Mouse (Mus musculus): Measurements from ENCODE around the gene Zfp609. TPM values are rescaled to one million over a fixed set of nuclear protein-coding genes. Genes with fewer than 3 reads are reported as not detected.
"Not testable (repeated sequence)": the region's sequence is repeated elsewhere in the genome, so short reads cannot be mapped to it uniquely, and the experiment has no call there.

The Zfp609 gene
- polyA plus RNA-seq, 1 experiment from 2014 or later, result 9.2 TPM

DNA sequence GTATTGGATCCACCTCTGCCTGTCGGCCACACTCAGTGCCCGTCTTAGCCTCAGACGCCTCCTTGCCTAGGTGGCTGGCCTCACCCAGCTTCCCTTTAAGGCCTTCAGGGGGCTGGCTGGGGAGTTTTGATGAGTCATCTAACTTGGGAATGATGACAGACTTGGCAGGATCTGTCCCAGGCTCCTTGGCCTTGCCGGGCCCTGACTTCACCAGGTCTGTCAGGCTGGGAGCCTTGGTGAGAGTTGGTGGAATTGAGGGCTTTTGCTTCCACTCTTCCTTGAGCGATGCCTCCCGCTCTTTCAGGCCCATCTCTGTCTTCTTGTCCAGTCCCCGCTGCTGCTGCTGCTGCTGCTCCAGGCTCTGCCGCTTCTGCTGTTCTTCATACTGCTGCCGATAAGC is 125.1 kb downstream of the Zfp609 start:
- no peak overlapping the region for H3K9ac ChIP-seq (ENCODE audit: low read length)
- WGBS, result 95% methylated on average over 9 of the region's 9 CpGs
- H3K27me3 ChIP-seq (ENCODE audit: control insufficient read depth, insufficient read depth, low read length), result no peaks in the 10 kb centered on the region
- DNase-seq (ENCODE audit: low spot score) (no peak), ATAC-seq (ENCODE audit: insufficient read depth, low FRiP score, low TSS enrichment) (no peak)
- H3K27ac ChIP-seq (ENCODE audit: low read depth, low read length), result no peak overlapping the region
- no peak overlapping the region for H3K4me2 ChIP-seq (ENCODE audit: low read depth)
- H3K9me3 ChIP-seq (ENCODE audit: control insufficient read depth, low read length), result no peaks in the 10 kb centered on the region
- no peaks in the 10 kb centered on the region for H3K4me1 ChIP-seq (ENCODE audit: control insufficient read depth, insufficient read depth, low read length)
- peaks cover 18% of the 10 kb centered on the region for H3K36me3 ChIP-seq (ENCODE audit: control insufficient read depth, insufficient read depth, low read length)
- no peak overlapping the region for H3K4me3 ChIP-seq (ENCODE audit: low read depth, low read length)

GRCm38 (mm10) chr9:65700504-65700903 is 126.9 kb downstream of the Zfp609 start:
- Histone ChIP-seq H3K4me3 (ENCODE audit: low read depth, low read length) (no peak overlapping the region), H3K4me2 (ENCODE audit: low read depth) (no peak overlapping the region), H3K9ac (ENCODE audit: low read length) (no peak overlapping the region), H3K4me1 (ENCODE audit: control insufficient read depth, insufficient read depth, low read length) (no peaks in the 10 kb centered on the region), H3K27ac (ENCODE audit: low read depth, low read length) (no peak overlapping the region), H3K27me3 (ENCODE audit: control insufficient read depth, insufficient read depth, low read length) (no peaks in the 10 kb centered on the region), H3K36me3 (ENCODE audit: control insufficient read depth, insufficient read depth, low read length) (peaks cover 21% of the 10 kb centered on the region), H3K9me3 (ENCODE audit: control insufficient read depth, low read length) (no peaks in the 10 kb centered on the region)
- 87% methylated on average over 6 of the region's 6 CpGs for WGBS
- DNase-seq (ENCODE audit: low spot score) (no peak), ATAC-seq (ENCODE audit: insufficient read depth, low FRiP score, low TSS enrichment) (no peak)

DNA sequence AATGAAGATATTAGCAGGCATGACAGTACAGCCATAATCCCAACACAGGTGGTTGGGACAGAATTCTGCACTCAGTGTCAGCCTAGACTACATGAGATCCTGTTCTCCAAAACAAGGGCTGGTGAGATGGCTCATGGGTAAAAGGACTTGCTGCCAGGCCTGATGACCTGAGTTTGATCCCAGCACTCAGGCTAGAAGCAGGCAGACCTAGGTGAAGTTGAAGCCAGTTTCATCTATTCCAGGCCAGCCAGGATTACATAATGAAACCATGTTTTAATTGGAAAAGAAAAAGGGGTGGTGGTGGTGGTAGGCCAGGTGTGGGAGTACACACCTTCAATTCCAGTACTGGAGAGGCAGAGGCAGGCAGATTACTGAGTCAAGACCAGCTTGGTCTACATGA is 129.4 kb downstream of the Zfp609 start:
- DNase-seq (ENCODE audit: low spot score) (no peak), ATAC-seq (ENCODE audit: insufficient read depth, low FRiP score, low TSS enrichment) (no peak)
- Histone ChIP-seq H3K4me3 (ENCODE audit: low read depth, low read length) (no peak overlapping the region), H3K27ac (ENCODE audit: low read depth, low read length) (no peak overlapping the region), H3K9ac (ENCODE audit: low read length) (no peak overlapping the region), H3K9me3 (ENCODE audit: control insufficient read depth, low read length) (no peaks in the 10 kb centered on the region), H3K4me2 (ENCODE audit: low read depth) (no peak overlapping the region), H3K4me1 (ENCODE audit: control insufficient read depth, insufficient read depth, low read length) (peaks cover 1% of the 10 kb centered on the region; the same call in 1 of the 2 replicates), H3K36me3 (ENCODE audit: control insufficient read depth, insufficient read depth, low read length) (peaks cover 17% of the 10 kb centered on the region), H3K27me3 (ENCODE audit: control insufficient read depth, insufficient read depth, low read length) (no peaks in the 10 kb centered on the region)

DNA sequence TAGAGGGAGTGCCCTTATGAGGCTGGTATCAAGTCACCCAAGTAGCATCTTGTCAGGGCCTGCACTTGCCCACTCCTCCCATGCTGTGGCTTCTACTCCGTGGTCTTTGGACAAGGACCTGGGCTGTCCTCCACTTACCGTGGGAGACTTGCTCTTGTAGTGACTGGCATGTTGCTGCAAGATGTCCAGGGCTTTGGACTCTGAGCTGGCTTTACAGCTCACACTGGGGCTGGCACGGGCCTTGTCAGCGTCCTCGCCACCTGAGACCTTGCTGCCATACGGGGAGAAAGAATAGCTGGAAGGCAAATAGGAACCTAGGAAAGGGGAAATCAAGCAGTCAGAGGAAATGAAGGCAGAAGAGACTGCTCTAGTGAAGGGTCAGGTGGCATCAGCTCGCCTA is 130.0 kb downstream of the Zfp609 start:
- H3K36me3 ChIP-seq (ENCODE audit: control insufficient read depth, insufficient read depth, low read length), result peaks cover 17% of the 10 kb centered on the region
- peaks cover 7% of the 10 kb centered on the region for H3K4me1 ChIP-seq (ENCODE audit: control insufficient read depth, insufficient read depth, low read length)
- H3K4me2 ChIP-seq (ENCODE audit: low read depth), result no peak overlapping the region
- H3K9me3 ChIP-seq (ENCODE audit: control insufficient read depth, low read length), result no peaks in the 10 kb centered on the region
- H3K4me3 ChIP-seq (ENCODE audit: low read depth, low read length), result no peak overlapping the region
- 83% methylated on average over 7 of the region's 7 CpGs for WGBS
- DNase-seq (ENCODE audit: low spot score) (no peak), ATAC-seq (ENCODE audit: insufficient read depth, low FRiP score, low TSS enrichment) (no peak)
- H3K27me3 ChIP-seq (ENCODE audit: control insufficient read depth, insufficient read depth, low read length), result no peaks in the 10 kb centered on the region
- no peak overlapping the region for H3K9ac ChIP-seq (ENCODE audit: low read length)
- no peak overlapping the region for H3K27ac ChIP-seq (ENCODE audit: low read depth, low read length)

DNA sequence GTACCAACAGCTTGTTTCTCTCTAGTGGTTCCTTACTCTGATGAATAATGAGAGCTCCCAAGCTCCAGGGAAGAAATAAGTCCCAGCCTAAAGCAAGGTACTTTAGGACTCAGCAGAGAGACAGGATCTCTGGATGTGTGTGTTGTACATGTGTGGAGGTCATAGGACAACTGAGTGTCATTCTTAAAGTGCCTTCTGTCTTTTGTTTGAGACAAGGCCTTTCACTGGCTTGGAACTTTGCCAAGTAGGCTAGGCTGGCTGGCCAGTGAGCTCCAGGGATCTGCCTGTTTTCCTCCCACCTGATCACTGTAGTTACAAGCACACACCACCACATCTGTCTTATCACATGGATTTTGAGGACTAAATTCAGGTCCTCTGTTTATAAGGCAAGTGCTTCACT is 131.0 kb downstream of the Zfp609 start:
- Histone ChIP-seq H3K27me3 (ENCODE audit: control insufficient read depth, insufficient read depth, low read length) (no peaks in the 10 kb centered on the region), H3K4me3 (ENCODE audit: low read depth, low read length) (no peak overlapping the region), H3K9me3 (ENCODE audit: control insufficient read depth, low read length) (no peaks in the 10 kb centered on the region), H3K36me3 (ENCODE audit: control insufficient read depth, insufficient read depth, low read length) (peaks cover 17% of the 10 kb centered on the region), H3K4me1 (ENCODE audit: control insufficient read depth, insufficient read depth, low read length) (peaks cover 13% of the 10 kb centered on the region), H3K4me2 (ENCODE audit: low read depth) (no peak overlapping the region), H3K9ac (ENCODE audit: low read length) (no peak overlapping the region), H3K27ac (ENCODE audit: low read depth, low read length) (no peak overlapping the region)
- DNase-seq (ENCODE audit: low spot score) (no peak), ATAC-seq (ENCODE audit: insufficient read depth, low FRiP score, low TSS enrichment) (no peak)

DNA sequence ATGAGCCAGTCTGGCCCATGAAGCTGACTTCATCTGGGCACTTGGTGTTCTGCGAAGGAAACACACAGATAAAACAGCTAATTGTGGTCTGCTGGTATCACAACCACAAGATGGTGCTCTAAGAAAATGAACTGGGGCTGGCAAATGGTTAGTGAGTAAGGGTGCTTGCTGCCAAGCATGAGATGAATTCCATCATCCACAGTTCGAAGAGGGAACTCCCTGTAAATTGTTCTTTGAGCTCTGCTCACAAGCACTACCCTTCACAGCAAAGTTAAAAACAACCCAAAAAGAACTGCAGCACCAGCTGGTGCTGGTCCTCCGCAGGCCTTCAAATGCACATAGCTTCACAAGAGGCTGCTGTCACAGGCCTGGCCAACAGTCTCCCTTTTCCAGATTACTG is 131.7 kb downstream of the Zfp609 start:
- 94% methylated on average over 3 of the region's 3 CpGs for WGBS

GRCm38 (mm10) chr9:65692959-65693603 is 134.3 kb downstream of the Zfp609 start:
- 42% methylated on average over 5 of the region's 5 CpGs for WGBS
- H3K4me1 ChIP-seq (ENCODE audit: control insufficient read depth, insufficient read depth, low read length), result peaks cover 13% of the 10 kb centered on the region
- H3K27ac ChIP-seq (ENCODE audit: low read depth, low read length), result 0 out of 2 replicates have a peak overlapping the region, but pooled peaks have one; percentile 35
- H3K9me3 ChIP-seq (ENCODE audit: control insufficient read depth, low read length), result no peaks in the 10 kb centered on the region
- H3K27me3 ChIP-seq (ENCODE audit: control insufficient read depth, insufficient read depth, low read length), result no peaks in the 10 kb centered on the region
- ATAC-seq (ENCODE audit: insufficient read depth, low FRiP score, low TSS enrichment) (no peak), DNase-seq (ENCODE audit: low spot score) (no peak)
- no peak overlapping the region for H3K4me2 ChIP-seq (ENCODE audit: low read depth)
- H3K36me3 ChIP-seq (ENCODE audit: control insufficient read depth, insufficient read depth, low read length), result peaks cover 18% of the 10 kb centered on the region
- H3K9ac ChIP-seq (ENCODE audit: low read length), result no peak overlapping the region
- H3K4me3 ChIP-seq (ENCODE audit: low read depth, low read length), result no peak overlapping the region

More for the DNA sequence above, 131.7 kb downstream of the Zfp609 start:
- H3K27ac ChIP-seq (ENCODE audit: low read depth, low read length), result no peak overlapping the region
- H3K4me1 ChIP-seq (ENCODE audit: control insufficient read depth, insufficient read depth, low read length), result peaks cover 13% of the 10 kb centered on the region
- DNase-seq (ENCODE audit: low spot score) (no peak), ATAC-seq (ENCODE audit: insufficient read depth, low FRiP score, low TSS enrichment) (no peak)
- H3K4me2 ChIP-seq (ENCODE audit: low read depth), result no peak overlapping the region
- no peak overlapping the region for H3K9ac ChIP-seq (ENCODE audit: low read length)
- H3K27me3 ChIP-seq (ENCODE audit: control insufficient read depth, insufficient read depth, low read length), result no peaks in the 10 kb centered on the region
- H3K4me3 ChIP-seq (ENCODE audit: low read depth, low read length), result no peak overlapping the region
- peaks cover 17% of the 10 kb centered on the region for H3K36me3 ChIP-seq (ENCODE audit: control insufficient read depth, insufficient read depth, low read length)
- no peaks in the 10 kb centered on the region for H3K9me3 ChIP-seq (ENCODE audit: control insufficient read depth, low read length)

GRCm38 (mm10) chr9:65692466-65692865 is 134.9 kb downstream of the Zfp609 start:
- Histone ChIP-seq H3K9ac (ENCODE audit: low read length) (no peak overlapping the region), H3K4me3 (ENCODE audit: low read depth, low read length) (no peak overlapping the region), H3K4me1 (ENCODE audit: control insufficient read depth, insufficient read depth, low read length) (peaks cover 13% of the 10 kb centered on the region), H3K4me2 (ENCODE audit: low read depth) (no peak overlapping the region), H3K36me3 (ENCODE audit: control insufficient read depth, insufficient read depth, low read length) (peaks cover 21% of the 10 kb centered on the region), H3K27me3 (ENCODE audit: control insufficient read depth, insufficient read depth, low read length) (no peaks in the 10 kb centered on the region), H3K27ac (ENCODE audit: low read depth, low read length) (0 out of 2 replicates have a peak overlapping the region, but pooled peaks have one; percentile 35), H3K9me3 (ENCODE audit: control insufficient read depth, low read length) (no peaks in the 10 kb centered on the region)
- ATAC-seq (ENCODE audit: insufficient read depth, low FRiP score, low TSS enrichment) (no peak), DNase-seq (ENCODE audit: low spot score) (no peak)
- WGBS, result 24% methylated on average over 3 of the region's 3 CpGs

- WGBS, result 92% methylated on average over 2 of the region's 2 CpGs
- not testable (repeated sequence) for ATAC-seq (ENCODE audit: insufficient read depth, low FRiP score, low TSS enrichment); H3K27ac ChIP-seq (ENCODE audit: low read depth, low read length); H3K4me3 ChIP-seq (ENCODE audit: low read depth, low read length); H3K9ac ChIP-seq (ENCODE audit: low read length); H3K9me3 ChIP-seq (ENCODE audit: control insufficient read depth, low read length); H3K4me2 ChIP-seq (ENCODE audit: low read depth); DNase-seq (ENCODE audit: low spot score); H3K27me3 ChIP-seq (ENCODE audit: control insufficient read depth, insufficient read depth, low read length)
- Histone ChIP-seq H3K4me1 (ENCODE audit: control insufficient read depth, insufficient read depth, low read length) (peaks cover 13% of the 10 kb centered on the region), H3K36me3 (ENCODE audit: control insufficient read depth, insufficient read depth, low read length) (peaks cover 12% of the 10 kb centered on the region)
These were observed 137.5 kb downstream of the Zfp609 start for GRCm38 (mm10) chr9:65689869-65690268.

Data from neural tube, embryonic 11.5 days (tissue).